Mouse (Mus musculus) hindbrain, embryonic 10.5 days (tissue): ENCODE measurements around the gene Ifi27l2a. TPM values are rescaled to one million over a fixed set of nuclear protein-coding genes. Genes with fewer than 3 reads are reported as not detected.
A peak's percentile ranks its signal among the peaks of the same experiment; 100 is the strongest.
"Not testable (repeated sequence)": the region's sequence is repeated elsewhere in the genome, so short reads cannot be mapped to it uniquely, and the experiment has no call there.

ENCODE experiments used
- DNase-seq: peaks from one replicate; pipeline ENCODE4 v3.0.0-alpha.2; 2017; ENCODE audit warnings: low spot score
- H3K27ac ChIP-seq: fragments of 300-500 bp; sonication (generic); 2 replicates; pipeline ENCODE4 v1.5.1; 2016; ENCODE audit warnings: mild to moderate bottlenecking, moderate library complexity
- H3K27me3 ChIP-seq: fragments of 300-500 bp; sonication (generic); 2 replicates; pipeline ENCODE4 v1.6.1; 2016; ENCODE audit warnings: mild to moderate bottlenecking; ENCODE audit not compliant: poor library complexity, insufficient read depth, severe bottlenecking
- H3K36me3 ChIP-seq: fragments of 300-500 bp; sonication (generic); 2 replicates; pipeline ENCODE4 v1.6.1; 2016; ENCODE audit warnings: mild to moderate bottlenecking, moderate library complexity
- H3K4me1 ChIP-seq: fragments of 300-500 bp; sonication (generic); replicated peaks from 2 replicates; pipeline ENCODE4 v1.6.1; 2016; ENCODE audit warnings: mild to moderate bottlenecking
- H3K4me3 ChIP-seq: fragments of 300-500 bp; sonication (generic); 2 replicates; pipeline ENCODE4 v1.5.1; 2016; ENCODE audit warnings: mild to moderate bottlenecking, moderate library complexity
- H3K9me3 ChIP-seq: fragments of 300-500 bp; sonication (generic); 2 replicates; pipeline ENCODE4 v1.6.1; 2016; ENCODE audit warnings: mild to moderate bottlenecking, moderate library complexity
- WGBS: fragments of 180-500 bp; shearing (Covaris S2); methylation state at CpG from one replicate; pipeline ENCODE4 v1.1.7; 2016; 5-methylcytosine and 5-hydroxymethylcytosine counted together
- polyA plus RNA-seq: library from polyadenylated mRNA; unstranded; fragments of >200 nt; fragmentation: Nextera tagmentation; extraction: Ambion mirVana; gene quantifications from 2 replicates; pipeline ENCODE4 v1.2.1, GENCODE M21; 2016

The Ifi27l2a gene
- 0.54 and 1.9 TPM in 2 replicates for polyA plus RNA-seq

- Histone ChIP-seq H3K4me3 (no peak within 1 kb of the TSS), H3K27ac (no peak within 1 kb of the TSS), H3K36me3 (no peaks in the 10 kb centered on the region), H3K27me3 (no peaks in the 10 kb centered on the region), H3K9me3 (no peaks in the 10 kb centered on the region), H3K4me1 (no peaks in the 10 kb centered on the region)
- no peak for DNase-seq
- WGBS: 54% methylated on average over 3 of the region's 3 CpGs
Observed at GRCm38 (mm10) chr12:103443524-103443923, at the start of gene Ifi27l2a. Gene Ifi27l2a, minus strand, starts transcription at chr12:103443680.

- 38% methylated on average over 5 of the region's 5 CpGs for WGBS
- Histone ChIP-seq H3K4me3 (no peak overlapping the region), H3K27me3 (no peaks in the 10 kb centered on the region), H3K27ac (no peak overlapping the region), H3K36me3 (no peaks in the 10 kb centered on the region), H3K9me3 (no peaks in the 10 kb centered on the region), H3K4me1 (no peaks in the 10 kb centered on the region)
- peak; percentile 57 for DNase-seq
Observed at GRCm38 (mm10) chr12:103492767-103493166, 49.3 kb upstream of the Ifi27l2a start.

GRCm38 (mm10) chr12:103491091-103491730, 47.7 kb upstream of the Ifi27l2a start:
- Histone ChIP-seq H3K27me3 (no peaks in the 10 kb centered on the region), H3K4me1 (no peaks in the 10 kb centered on the region), H3K4me3 (no peak overlapping the region), H3K36me3 (no peaks in the 10 kb centered on the region), H3K9me3 (no peaks in the 10 kb centered on the region), H3K27ac (no peak overlapping the region)
- no peak for DNase-seq
- 87% methylated on average over 3 of the region's 3 CpGs for WGBS

GRCm38 (mm10) chr12:103487750-103488149, 44.3 kb upstream of the Ifi27l2a start:
- Histone ChIP-seq H3K9me3 (no peaks in the 10 kb centered on the region), H3K27me3 (no peaks in the 10 kb centered on the region), H3K4me3 (no peak overlapping the region), H3K27ac (no peak overlapping the region), H3K36me3 (no peaks in the 10 kb centered on the region), H3K4me1 (no peaks in the 10 kb centered on the region)
- DNase-seq: no peak
- WGBS: 73% methylated on average over 2 of the region's 2 CpGs

- H3K27ac ChIP-seq: no peak overlapping the region
- H3K9me3 ChIP-seq: no peaks in the 10 kb centered on the region
- no peak overlapping the region for H3K4me3 ChIP-seq
- H3K36me3 ChIP-seq: no peaks in the 10 kb centered on the region
- 79% methylated on average over 4 of the region's 4 CpGs for WGBS
- H3K27me3 ChIP-seq: no peaks in the 10 kb centered on the region
- H3K4me1 ChIP-seq: no peaks in the 10 kb centered on the region
- no peak for DNase-seq
Observed at GRCm38 (mm10) chr12:103487276-103487675, 43.8 kb upstream of the Ifi27l2a start.

- WGBS: 76% methylated on average over 1 of the region's 1 CpGs
Observed at GRCm38 (mm10) chr12:103486726-103487125, 43.2 kb upstream of the Ifi27l2a start.

GRCm38 (mm10) chr12:103484200-103484972, 40.9 kb upstream of the Ifi27l2a start:
- H3K4me3 ChIP-seq: not testable (repeated sequence)
- 69% methylated on average over 9 of the region's 9 CpGs for WGBS

More at GRCm38 (mm10) chr12:103486726-103487125, 43.2 kb upstream of the Ifi27l2a start:
- Histone ChIP-seq H3K4me1 (no peaks in the 10 kb centered on the region), H3K36me3 (no peaks in the 10 kb centered on the region), H3K4me3 (no peak overlapping the region), H3K9me3 (no peaks in the 10 kb centered on the region), H3K27ac (no peak overlapping the region), H3K27me3 (no peaks in the 10 kb centered on the region)
- no peak for DNase-seq

GRCm38 (mm10) chr12:103482781-103483180, 39.3 kb upstream of the Ifi27l2a start:
- WGBS: 78% methylated on average over 2 of the region's 2 CpGs
- Histone ChIP-seq H3K27ac (no peak overlapping the region), H3K36me3 (no peaks in the 10 kb centered on the region), H3K4me3 (no peak overlapping the region), H3K9me3 (no peaks in the 10 kb centered on the region), H3K27me3 (no peaks in the 10 kb centered on the region), H3K4me1 (no peaks in the 10 kb centered on the region)
- no peak for DNase-seq

More at GRCm38 (mm10) chr12:103484200-103484972, 40.9 kb upstream of the Ifi27l2a start:
- not testable (repeated sequence) for H3K36me3 ChIP-seq, H3K4me1 ChIP-seq, H3K27me3 ChIP-seq, H3K9me3 ChIP-seq, H3K27ac ChIP-seq, DNase-seq

- Histone ChIP-seq H3K27ac (no peak overlapping the region), H3K4me1 (no peaks in the 10 kb centered on the region), H3K9me3 (no peaks in the 10 kb centered on the region), H3K27me3 (no peaks in the 10 kb centered on the region), H3K4me3 (no peak overlapping the region), H3K36me3 (no peaks in the 10 kb centered on the region)
- 77% methylated on average over 5 of the region's 5 CpGs for WGBS
- no peak for DNase-seq
Observed at GRCm38 (mm10) chr12:103481671-103482070, 38.2 kb upstream of the Ifi27l2a start.

- Histone ChIP-seq H3K9me3 (no peaks in the 10 kb centered on the region), H3K36me3 (no peaks in the 10 kb centered on the region), H3K4me1 (no peaks in the 10 kb centered on the region), H3K4me3 (no peak overlapping the region), H3K27me3 (no peaks in the 10 kb centered on the region), H3K27ac (no peak overlapping the region)
- 78% methylated on average over 7 of the region's 7 CpGs for WGBS
- DNase-seq: no peak
Observed at GRCm38 (mm10) chr12:103477461-103478015, 34.1 kb upstream of the Ifi27l2a start.

GRCm38 (mm10) chr12:103476779-103477389, 33.4 kb upstream of the Ifi27l2a start:
- no peak for DNase-seq
- H3K4me3 ChIP-seq: no peak overlapping the region
- no peaks in the 10 kb centered on the region for H3K36me3 ChIP-seq
- H3K4me1 ChIP-seq: no peaks in the 10 kb centered on the region
- H3K27ac ChIP-seq: no peak overlapping the region
- 83% methylated on average over 1 of the region's 1 CpGs for WGBS
- H3K27me3 ChIP-seq: no peaks in the 10 kb centered on the region
- no peaks in the 10 kb centered on the region for H3K9me3 ChIP-seq

- no peak overlapping the region for H3K27ac ChIP-seq
- WGBS: 61% methylated on average over 2 of the region's 2 CpGs
- no peaks in the 10 kb centered on the region for H3K4me1 ChIP-seq
- no peak overlapping the region for H3K4me3 ChIP-seq
- H3K36me3 ChIP-seq: no peaks in the 10 kb centered on the region
- H3K27me3 ChIP-seq: no peaks in the 10 kb centered on the region
- no peaks in the 10 kb centered on the region for H3K9me3 ChIP-seq
- DNase-seq: no peak
Observed at GRCm38 (mm10) chr12:103474481-103474880, 31.0 kb upstream of the Ifi27l2a start.

GRCm38 (mm10) chr12:103457140-103457539, 13.7 kb upstream of the Ifi27l2a start, which contains the start of gene Ifi27l2b:
Gene Ifi27l2b, minus strand, starts transcription at chr12:103457223.
- DNase-seq: no peak
- no peaks in the 10 kb centered on the region for H3K4me1 ChIP-seq
- H3K27me3 ChIP-seq: no peaks in the 10 kb centered on the region
- no peaks in the 10 kb centered on the region for H3K9me3 ChIP-seq
- H3K36me3 ChIP-seq: no peaks in the 10 kb centered on the region
- no peak within 1 kb of the TSS for H3K27ac ChIP-seq
- H3K4me3 ChIP-seq: no peak within 1 kb of the TSS
- 81% methylated on average over 3 of the region's 3 CpGs for WGBS
